Mouse (Mus musculus) G1E (cell line): ENCODE results near the gene Cd59a.

ENCODE experiments used
- CTCF ChIP-seq: IDR thresholded peaks from 2 replicates; pipeline ENCODE4 v1.5.1; 2012; ENCODE audit warnings: low read depth, low read length, inconsistent platforms, mixed read lengths
- GATA1 ChIP-seq: IDR thresholded peaks from 2 replicates; pipeline ENCODE4 v1.6.1; 2012; ENCODE audit warnings: borderline replicate concordance, low read length, inconsistent platforms, mixed read lengths
- POLR2AphosphoS5 ChIP-seq: IDR thresholded peaks from 2 replicates; pipeline ENCODE4 v1.6.1; 2012; ENCODE audit warnings: low read depth, low read length, inconsistent platforms; ENCODE audit not compliant: insufficient replicate concordance
- TAL1 ChIP-seq: conservative IDR thresholded peaks from 2 replicates; pipeline ENCODE4 v1.6.1; 2012; ENCODE audit warnings: low read depth, low read length, inconsistent platforms, mixed read lengths

- TF ChIP-seq CTCF: no peak
- TF ChIP-seq GATA1: no peak
- TF ChIP-seq TAL1: no peak
- no peak for TF ChIP-seq POLR2AphosphoS5
Observed at GRCm38 (mm10) chr2:104133042-104133810, 37.6 kb downstream of the Cd59a start.
